Mouse (Mus musculus) liver, adult 2 months (tissue): ENCODE results near the gene Sh3pxd2a. TPM values are rescaled to one million over a fixed set of nuclear protein-coding genes. Genes with fewer than 3 reads are reported as not detected.

ENCODE experiments used
- DNase-seq: peaks from one replicate; pipeline ENCODE4 v3.0.0-alpha.2; 2011; ENCODE audit warnings: low read depth, low spot score; ENCODE audit errors: extremely low read depth
- H3K27ac ChIP-seq: fragments of 200-500 bp; replicated peaks from 2 replicates; pipeline ENCODE4 v1.5.1; 2012; ENCODE audit warnings: low read depth, mild to moderate bottlenecking, control low read depth, inconsistent platforms, low read length; ENCODE audit not compliant: insufficient read depth
- H3K27me3 ChIP-seq: fragments of 200-500 bp; 2 replicates; pipeline ENCODE4 v1.6.1; 2012; ENCODE audit warnings: mild to moderate bottlenecking, moderate library complexity, low read length, inconsistent platforms; ENCODE audit not compliant: control insufficient read depth, insufficient read depth
- H3K36me3 ChIP-seq: fragments of 200-500 bp; 2 replicates; pipeline ENCODE4 v1.6.1; 2012; ENCODE audit warnings: low read length, inconsistent platforms; ENCODE audit not compliant: control insufficient read depth, insufficient read depth
- H3K4me1 ChIP-seq: fragments of 200-500 bp; 2 replicates; pipeline ENCODE4 v1.6.1; 2011; ENCODE audit warnings: low read length; ENCODE audit not compliant: control insufficient read depth, insufficient read depth
- H3K4me3 ChIP-seq: fragments of 200-500 bp; 2 replicates; pipeline ENCODE4 v1.5.1; 2011; ENCODE audit warnings: low read depth, mild to moderate bottlenecking, control low read depth, low read length, moderate library complexity; ENCODE audit not compliant: insufficient read depth
- H3K79me2 ChIP-seq: fragments of 200-500 bp; 2 replicates; pipeline ENCODE4 v1.6.1; 2012; ENCODE audit warnings: inconsistent platforms, mild to moderate bottlenecking, low read length, moderate library complexity; ENCODE audit not compliant: control insufficient read depth, insufficient read depth
- H3K9ac ChIP-seq: fragments of 200-500 bp; 2 replicates; pipeline ENCODE4 v1.6.1; 2012; ENCODE audit warnings: low read depth, mild to moderate bottlenecking, control low read depth, inconsistent platforms, low read length
- CTCF ChIP-seq: fragments of 200-500 bp; IDR thresholded peaks from 2 replicates; pipeline ENCODE4 v1.5.1; 2011; ENCODE audit warnings: low read depth, low read length, control low read depth
- POLR2A ChIP-seq: fragments of 200-500 bp; IDR thresholded peaks from 2 replicates; pipeline ENCODE4 v1.6.1; 2011; ENCODE audit warnings: low read length, control low read depth; ENCODE audit not compliant: insufficient read depth; ENCODE audit errors: extremely low read depth
- WGBS: fragments of 180-500 bp; shearing (Covaris S2); methylation state at CpG from one replicate; pipeline ENCODE4 v1.1.7; 2018; 5-methylcytosine and 5-hydroxymethylcytosine counted together
- polyA plus RNA-seq: library from polyadenylated mRNA; depleted of rRNA; stranded (reverse); fragments of >200 nt; gene quantifications from 2 replicates; pipeline ENCODE4 v1.2.3, GENCODE M21; 2012
- total RNA-seq: library from RNA; depleted of rRNA; stranded (reverse); fragments of >200 nt; gene quantifications from 2 replicates; pipeline ENCODE4 v1.2.3, GENCODE M21; 2014

The Sh3pxd2a gene
- total and polyA plus RNA-seq, 2 experiments = 4.2 to 10.0 TPM

DNA sequence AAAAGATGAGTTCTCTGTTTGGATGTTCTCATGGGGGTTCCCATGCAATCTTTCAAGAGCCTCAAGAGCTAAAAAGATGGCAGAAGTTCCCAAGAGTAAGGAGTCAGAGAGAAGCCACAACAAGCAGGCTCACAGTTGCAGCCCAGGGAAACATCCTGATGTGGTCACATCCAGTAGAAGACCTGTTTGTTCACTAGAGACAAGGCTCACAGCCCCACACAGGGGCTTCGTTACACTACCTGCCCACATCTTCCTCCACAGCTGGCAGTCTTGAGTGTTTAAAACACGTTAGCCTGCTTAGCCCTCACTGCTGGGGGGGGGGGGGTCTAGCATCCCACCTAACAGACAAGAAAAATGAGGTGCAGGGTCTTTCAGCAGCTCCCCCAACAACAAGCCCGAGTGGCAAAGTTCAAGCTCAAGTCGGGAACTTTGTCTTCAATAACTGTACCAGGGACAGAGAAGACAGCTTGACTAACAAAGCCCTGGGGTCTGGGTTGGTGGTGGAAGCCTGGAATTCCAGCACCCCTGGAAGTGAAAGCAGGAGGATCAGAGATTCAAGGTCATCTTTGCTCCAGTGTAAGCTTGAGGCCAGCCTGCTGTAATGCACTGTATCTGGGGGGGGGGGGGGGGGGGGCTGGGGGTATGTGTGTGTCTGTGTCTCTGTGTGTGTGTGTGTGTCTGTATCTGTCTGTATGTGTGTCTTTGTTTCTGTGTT lies 14.5 kb downstream of the Sh3pxd2a start:
- no peak for DNase-seq
- TF ChIP-seq POLR2A (no peak), CTCF (no peak)
- no peak overlapping the region for H3K4me3 ChIP-seq
- peaks cover 35% of the 10 kb centered on the region; the same call in 1 of the 2 replicates for H3K79me2 ChIP-seq
- WGBS = 61% methylated on average over 4 of the region's 4 CpGs
- no peaks in the 10 kb centered on the region for H3K27me3 ChIP-seq
- no peaks in the 10 kb centered on the region for H3K36me3 ChIP-seq
- peak overlapping the region; percentile 58 for H3K27ac ChIP-seq
- no peak overlapping the region for H3K9ac ChIP-seq
- H3K4me1 ChIP-seq = peaks cover 68% of the 10 kb centered on the region

DNA sequence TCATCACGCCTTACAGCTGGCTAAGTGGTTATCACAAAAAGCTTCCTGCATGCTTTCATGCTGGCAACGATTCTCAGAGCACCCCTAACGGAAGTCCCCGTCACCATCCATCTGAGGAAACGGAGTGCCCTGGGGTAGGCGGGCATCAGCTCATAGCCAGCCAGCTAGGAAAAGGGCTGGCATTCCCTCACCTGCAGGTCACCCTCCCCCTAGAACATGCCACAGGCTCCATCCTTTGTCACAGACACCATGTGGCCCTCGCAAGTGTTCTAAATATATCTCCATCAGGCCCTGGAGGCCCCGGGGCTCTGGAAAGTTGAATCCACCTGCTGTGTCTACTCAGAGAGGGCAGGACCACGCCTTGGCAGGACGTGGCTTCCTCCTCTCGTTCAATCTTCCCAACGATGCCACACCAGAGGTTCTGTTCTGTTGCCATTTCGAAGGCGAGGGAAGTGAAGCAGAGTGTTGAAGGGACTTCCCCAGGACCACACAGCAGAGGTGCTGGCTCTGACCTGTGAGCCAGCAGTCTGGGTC lies 15.5 kb downstream of the Sh3pxd2a start:
- peak overlapping the region; percentile 26 for H3K9ac ChIP-seq
- no peaks in the 10 kb centered on the region for H3K27me3 ChIP-seq
- peak overlapping the region; percentile 78 for H3K27ac ChIP-seq
- peaks cover 35% of the 10 kb centered on the region; the same call in 1 of the 2 replicates for H3K79me2 ChIP-seq
- no peaks in the 10 kb centered on the region for H3K36me3 ChIP-seq
- TF ChIP-seq CTCF = no peak
- TF ChIP-seq POLR2A = no peak
- no peak overlapping the region for H3K4me3 ChIP-seq
- DNase-seq = no peak
- peaks cover 63% of the 10 kb centered on the region for H3K4me1 ChIP-seq
- WGBS = 71% methylated on average over 14 of the region's 14 CpGs

GRCm38 (mm10) chr19:47446841-47447365 lies 17.3 kb downstream of the Sh3pxd2a start:
- no peak for TF ChIP-seq POLR2A
- TF ChIP-seq CTCF = no peak
- DNase-seq = peak; percentile 62
- Histone ChIP-seq H3K4me1 (peaks cover 56% of the 10 kb centered on the region), H3K27me3 (no peaks in the 10 kb centered on the region), H3K79me2 (peaks cover 49% of the 10 kb centered on the region), H3K36me3 (no peaks in the 10 kb centered on the region), H3K27ac (peak overlapping the region; percentile 96), H3K4me3 (no peak overlapping the region), H3K9ac (peak overlapping the region; percentile 61)
- WGBS = 18% methylated on average over 9 of the region's 9 CpGs

- no peak for TF ChIP-seq CTCF
- no peak for TF ChIP-seq POLR2A
- H3K4me1 ChIP-seq = peaks cover 49% of the 10 kb centered on the region
- peak; percentile 94 for DNase-seq
- H3K79me2 ChIP-seq = peaks cover 51% of the 10 kb centered on the region
- H3K27ac ChIP-seq = peak overlapping the region; percentile 96
- peak overlapping the region; percentile 61 for H3K9ac ChIP-seq
- H3K36me3 ChIP-seq = no peaks in the 10 kb centered on the region
- H3K27me3 ChIP-seq = no peaks in the 10 kb centered on the region
- 17% methylated on average over 9 of the region's 9 CpGs for WGBS
- no peak overlapping the region for H3K4me3 ChIP-seq
These were observed 18.1 kb downstream of the Sh3pxd2a start for GRCm38 (mm10) chr19:47446130-47446529.

DNA sequence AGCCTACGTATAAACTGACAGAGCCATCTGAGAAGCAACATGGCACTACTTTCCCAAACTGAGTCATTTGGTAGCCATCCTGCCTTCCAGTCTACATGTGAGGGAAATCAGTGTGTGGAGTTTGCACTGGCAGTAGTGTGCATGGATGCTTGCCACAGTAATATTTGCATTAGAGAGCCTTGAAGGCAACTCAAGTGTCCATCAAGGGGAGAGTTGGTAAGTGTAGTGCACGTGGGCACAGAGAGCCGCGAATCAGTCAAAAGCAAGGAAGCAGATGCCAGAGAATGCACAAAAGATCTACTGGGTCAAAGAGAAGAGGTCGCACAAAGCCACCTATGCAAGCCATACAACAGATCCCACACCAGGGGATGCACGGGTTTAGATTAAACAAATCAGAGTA lies 18.5 kb downstream of the Sh3pxd2a start:
- peak; percentile 64 for DNase-seq
- TF ChIP-seq POLR2A (no peak), CTCF (no peak)
- peaks cover 45% of the 10 kb centered on the region for H3K4me1 ChIP-seq
- H3K9ac ChIP-seq = no peak overlapping the region
- no peaks in the 10 kb centered on the region for H3K27me3 ChIP-seq
- peaks cover 52% of the 10 kb centered on the region for H3K79me2 ChIP-seq
- H3K27ac ChIP-seq = peak overlapping the region; percentile 45
- H3K4me3 ChIP-seq = no peak overlapping the region
- H3K36me3 ChIP-seq = no peaks in the 10 kb centered on the region
- WGBS = 34% methylated on average over 6 of the region's 6 CpGs

GRCm38 (mm10) chr19:47444488-47444887 lies 19.7 kb downstream of the Sh3pxd2a start:
- no peak for TF ChIP-seq CTCF
- TF ChIP-seq POLR2A = no peak
- DNase-seq = no peak
- H3K79me2 ChIP-seq = peaks cover 49% of the 10 kb centered on the region
- no peak overlapping the region for H3K27ac ChIP-seq
- no peaks in the 10 kb centered on the region for H3K36me3 ChIP-seq
- H3K4me3 ChIP-seq = no peak overlapping the region
- 68% methylated on average over 12 of the region's 12 CpGs for WGBS
- no peak overlapping the region for H3K9ac ChIP-seq
- H3K4me1 ChIP-seq = peaks cover 39% of the 10 kb centered on the region
- H3K27me3 ChIP-seq = no peaks in the 10 kb centered on the region
